Mouse (Mus musculus) frontal cortex, postnatal 14 days (tissue): ENCODE measurements around the gene Dmtf1.

ENCODE experiments used
- DNase-seq, 2 experiments: peaks; one replicate each; pipeline ENCODE4 v3.0.0; 2022; ENCODE audit warnings: low spot score in 2 of 2

Dmtf1 gene

DNA sequence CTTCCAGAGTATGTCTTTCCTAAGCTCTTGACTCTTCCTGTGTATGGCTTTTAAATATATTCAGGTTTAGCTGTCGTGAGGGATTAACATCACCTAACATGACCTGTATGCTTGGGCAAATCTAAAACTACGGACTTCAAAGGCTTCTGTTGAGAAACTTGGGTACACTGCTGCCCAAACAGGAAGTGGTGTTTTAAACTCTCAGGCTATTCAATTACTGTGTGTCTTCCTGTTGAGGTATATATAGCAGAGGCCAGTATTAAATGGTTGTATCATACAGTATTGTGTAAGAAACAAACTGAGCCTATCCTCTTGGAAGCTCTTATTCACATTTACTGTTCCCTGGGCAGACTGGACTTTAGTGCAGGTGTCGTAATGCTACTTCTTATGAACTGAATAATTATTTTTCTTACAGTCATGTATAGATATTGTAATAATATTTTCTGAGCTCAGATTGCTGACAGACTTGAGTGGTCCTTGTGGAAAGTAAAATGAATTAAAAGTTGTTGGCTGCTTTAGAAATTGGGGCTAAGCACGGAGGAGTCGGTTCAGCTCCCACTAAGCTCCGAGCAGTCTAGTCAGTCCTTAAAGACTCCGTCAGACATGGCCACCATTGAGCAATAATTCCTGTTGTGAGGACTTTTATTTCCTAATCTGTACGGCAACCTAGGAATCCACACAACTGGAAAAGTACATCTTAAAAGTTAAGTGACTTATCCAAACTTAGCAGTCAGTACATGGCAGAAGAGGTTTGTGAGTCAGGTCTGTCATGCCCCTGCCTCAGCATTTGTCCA, 54.1 kb downstream of the Dmtf1 start:
- DNase-seq, result no peak

DNA sequence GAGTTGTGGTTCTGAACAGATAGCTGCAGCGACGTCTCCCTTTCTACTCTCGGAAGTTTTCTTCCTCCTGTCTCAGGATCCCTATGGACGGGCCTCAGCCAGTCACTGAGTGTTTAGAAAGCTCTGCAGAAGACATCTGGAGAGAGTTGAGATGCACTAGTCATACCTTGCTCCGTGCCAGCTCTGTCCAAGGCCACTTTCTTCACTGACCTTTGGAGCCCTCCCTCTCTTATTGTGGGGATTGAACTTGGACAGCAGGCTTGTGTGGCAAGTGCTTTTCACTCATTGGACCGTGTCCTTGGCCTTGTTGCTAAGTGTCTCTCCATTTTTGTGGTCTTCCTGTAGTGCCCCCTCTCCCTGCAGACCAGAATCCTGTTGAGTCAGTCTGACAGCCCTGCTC, 54.8 kb downstream of the Dmtf1 start:
- no peak for DNase-seq

DNA sequence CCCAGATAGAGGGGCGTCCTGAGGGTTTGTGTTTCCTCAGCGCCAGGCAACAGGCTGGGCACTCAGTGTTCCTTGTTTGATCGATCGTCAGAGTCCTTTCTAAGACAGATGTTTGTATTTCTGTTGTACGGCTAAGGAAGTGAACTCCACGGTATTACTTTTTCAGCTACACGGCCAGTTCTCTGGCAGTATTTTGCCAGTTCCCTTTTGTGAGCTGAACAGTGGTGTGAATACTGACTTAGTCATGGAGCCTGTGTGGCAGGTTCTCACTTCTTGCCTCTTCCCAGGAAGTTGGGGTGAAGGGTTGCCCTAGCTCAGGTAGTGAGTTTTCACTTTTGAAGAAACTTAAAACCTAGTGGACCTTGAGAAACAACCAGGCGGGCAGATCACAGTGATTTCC, 57.6 kb downstream of the Dmtf1 start:
- DNase-seq, result no peak

DNA sequence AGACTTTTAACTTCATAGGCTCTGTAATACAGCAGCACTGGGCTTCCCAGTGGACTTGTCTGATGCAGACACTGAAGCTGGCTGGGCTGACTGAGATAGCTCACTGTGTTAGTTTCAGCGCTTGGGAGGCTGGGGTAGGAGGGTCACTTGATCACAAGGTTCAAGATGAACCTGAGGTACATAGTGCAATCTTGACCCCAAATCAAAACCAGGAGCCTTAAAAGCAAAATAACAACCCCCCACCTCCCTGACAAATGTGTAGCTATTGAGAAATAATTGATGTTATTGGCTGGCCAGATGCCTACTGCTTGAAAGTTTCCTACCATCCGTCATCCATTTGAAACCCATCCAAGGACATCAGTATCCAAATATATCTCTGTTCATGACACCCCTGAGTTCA, 58.9 kb downstream of the Dmtf1 start:
- DNase-seq, result no peak

GRCm38 (mm10) chr5:9100849-9101801, 60.5 kb downstream of the Dmtf1 start:
- no peak for DNase-seq

- DNase-seq, result peak; percentile 71 to 81
Measured at GRCm38 (mm10) chr5:9100207-9100848, 61.2 kb downstream of the Dmtf1 start, which contains the start of gene Tmem243. Tmem243 (plus strand) TSS chr5:9100668.

DNA sequence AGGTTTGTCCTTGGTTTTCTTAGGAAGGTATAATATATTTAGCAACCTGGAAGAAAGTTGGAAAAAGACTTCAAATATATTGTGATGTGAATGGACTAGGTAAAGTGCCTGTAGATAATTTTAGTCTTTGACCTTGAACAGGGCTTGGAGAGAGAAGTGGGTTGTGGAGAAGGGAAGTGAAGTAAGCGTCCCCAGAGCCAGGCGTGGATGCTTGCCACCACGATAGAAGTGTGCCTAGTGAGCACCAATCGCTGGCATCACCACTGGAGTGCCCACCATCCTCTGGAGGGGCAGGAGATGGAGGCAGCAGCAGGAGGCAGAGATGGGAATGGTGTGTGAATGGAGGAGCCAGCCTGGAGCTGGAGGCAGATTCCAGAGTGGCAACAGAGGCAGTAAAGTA, 68.1 kb downstream of the Dmtf1 start:
- no peak for DNase-seq

GRCm38 (mm10) chr5:9092716-9093115, 68.9 kb downstream of the Dmtf1 start:
- no peak for DNase-seq

DNA sequence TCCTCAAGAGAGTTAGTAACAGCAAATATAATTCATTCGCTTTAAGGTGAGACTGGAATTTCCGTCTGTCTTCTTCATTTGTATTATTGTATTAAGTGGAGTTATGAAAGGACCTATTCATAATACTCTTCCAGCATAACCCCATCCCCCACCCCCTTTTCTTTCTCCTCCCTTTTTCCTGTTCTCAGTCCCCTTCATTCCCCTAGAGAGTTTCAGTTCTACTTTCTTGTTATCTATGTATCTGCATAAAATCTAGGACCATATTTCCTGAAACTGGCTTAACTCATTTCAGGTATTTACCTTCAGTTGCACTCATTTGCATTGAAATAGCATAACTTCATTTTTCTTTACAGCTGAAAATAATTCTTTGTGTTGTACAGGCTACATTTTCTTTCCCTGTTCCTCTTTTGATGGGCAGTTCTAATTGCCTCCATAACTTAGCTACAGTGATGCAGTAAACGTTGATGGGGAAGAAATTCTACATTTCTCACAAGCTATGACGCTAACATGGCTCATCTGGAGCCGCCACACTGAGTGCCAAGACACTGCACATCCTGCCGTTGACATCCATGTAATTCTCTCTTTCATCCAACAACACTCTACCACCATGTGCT, 71.0 kb downstream of the Dmtf1 start:
- no peak for DNase-seq

DNA sequence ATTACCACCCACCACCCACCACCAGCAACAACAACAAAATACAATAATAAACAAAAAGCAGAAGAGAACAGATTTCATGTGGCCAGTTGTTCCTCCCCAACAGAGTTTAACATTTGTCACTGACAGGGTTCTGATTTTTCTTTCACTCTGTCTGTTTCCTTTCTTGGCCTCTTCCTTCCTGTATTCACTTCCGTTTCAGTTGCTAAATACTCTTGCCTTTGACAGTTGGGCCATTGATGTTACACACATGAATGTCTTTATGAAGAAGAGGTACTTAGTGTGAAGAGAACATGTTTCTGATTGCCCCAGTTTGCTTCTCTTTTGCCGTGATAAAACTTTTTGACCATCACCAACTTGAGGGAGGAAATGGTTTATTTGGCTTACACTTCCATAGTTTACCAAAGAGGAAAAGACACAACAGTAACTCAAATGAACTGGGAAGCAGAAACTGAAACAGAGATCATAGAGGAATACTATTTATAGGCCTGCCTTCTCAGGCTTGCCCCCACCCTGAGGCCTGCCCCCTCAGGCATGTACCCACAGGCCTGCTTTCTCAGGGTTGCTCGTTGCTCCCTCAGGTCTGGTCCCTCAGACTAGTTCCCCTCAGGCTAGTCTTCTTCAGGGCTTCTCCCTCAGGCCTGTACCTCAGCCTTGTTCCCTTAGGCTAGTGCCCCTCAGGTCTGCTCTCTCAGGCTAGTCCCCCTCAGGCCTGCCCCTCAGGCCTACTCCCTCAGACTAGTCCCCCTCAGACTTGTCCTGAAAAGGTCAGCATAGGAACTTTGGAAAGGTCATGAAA, 74.5 kb downstream of the Dmtf1 start:
- no peak for DNase-seq

DNA sequence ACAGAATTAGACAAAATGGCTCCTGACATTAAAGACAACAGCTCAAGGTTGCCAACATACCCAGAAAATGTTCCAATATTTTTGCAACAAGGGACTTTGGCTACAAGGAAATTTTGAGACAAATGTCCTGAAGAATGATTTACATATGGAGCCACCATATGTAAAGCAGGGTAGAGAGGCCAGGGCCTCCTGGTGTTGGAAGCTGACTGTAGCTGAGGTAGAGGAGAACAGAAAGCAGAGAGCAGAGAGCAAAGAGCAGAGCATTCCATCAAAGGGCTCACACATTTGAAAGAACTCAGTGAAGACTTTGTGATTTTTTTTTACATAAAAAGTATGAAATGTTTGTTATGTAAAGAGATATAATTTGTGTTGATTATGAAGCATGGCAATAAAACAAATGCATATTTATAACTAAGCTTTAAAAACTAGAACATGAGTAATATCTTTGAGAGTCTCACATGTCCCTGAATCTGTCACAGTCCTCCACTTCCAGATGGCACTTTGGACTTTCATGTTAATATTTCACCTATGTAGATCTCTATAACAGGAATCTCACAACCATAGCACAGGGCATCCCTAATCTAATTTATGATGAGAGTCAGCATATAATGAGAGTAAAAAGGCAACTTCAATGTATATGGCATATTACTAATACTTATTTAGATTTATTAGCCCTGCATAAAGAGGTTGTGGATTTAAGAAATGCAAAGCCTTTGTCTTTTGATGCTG, 81.6 kb downstream of the Dmtf1 start:
- no peak for DNase-seq

DNA sequence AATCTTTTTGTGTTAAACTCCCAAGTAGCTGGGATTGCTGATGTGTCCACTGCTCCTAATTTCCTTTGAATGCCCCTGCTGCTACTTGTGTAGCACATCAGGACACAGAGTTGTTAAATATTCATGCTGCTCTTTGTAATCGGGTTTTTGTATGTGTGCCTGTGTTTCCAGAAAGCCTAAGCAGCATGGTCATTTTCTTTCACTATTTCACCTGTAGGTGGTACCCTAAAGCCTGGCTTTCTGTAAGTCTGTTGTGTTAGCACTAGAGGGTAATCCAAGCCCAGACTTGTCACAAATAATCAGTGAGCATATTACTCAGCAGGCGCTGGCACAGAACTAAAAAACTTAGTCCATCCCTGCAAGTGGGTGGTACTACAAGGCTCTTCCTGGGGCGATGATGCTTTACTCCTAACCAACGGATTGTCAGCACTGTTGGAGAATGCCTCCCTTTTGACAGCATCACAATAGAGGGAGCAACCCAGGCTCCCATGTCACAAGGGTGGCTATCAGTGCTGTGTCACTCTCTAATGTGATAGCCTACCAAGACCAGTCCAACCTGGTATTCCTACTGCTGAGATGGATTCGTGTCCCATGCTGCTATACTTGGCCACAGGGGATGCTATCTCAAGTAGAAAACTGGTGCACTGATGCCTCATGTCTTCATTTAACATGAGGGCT, 88.3 kb downstream of the Dmtf1 start:
- no peak for DNase-seq

DNA sequence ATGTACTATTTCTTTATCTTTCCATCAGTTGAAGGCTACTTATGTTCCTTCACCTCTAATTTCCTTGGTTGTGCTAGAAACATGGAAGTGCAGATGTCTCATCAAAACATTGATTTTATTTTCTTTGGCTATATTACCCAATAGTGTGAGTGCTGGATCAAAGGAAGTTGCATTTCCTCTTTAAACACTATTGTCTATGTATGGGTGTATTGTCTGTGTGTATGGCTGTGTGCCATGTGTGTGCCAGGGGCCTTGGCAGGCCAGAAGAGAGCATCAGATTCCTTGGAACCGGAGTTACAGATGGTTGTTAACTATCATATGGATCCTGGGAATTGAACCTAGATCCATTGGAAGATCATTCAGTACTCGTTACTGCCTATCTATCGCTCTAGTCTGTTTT, 90.2 kb downstream of the Dmtf1 start:
- no peak for DNase-seq

- no peak for DNase-seq
Measured at GRCm38 (mm10) chr5:9069599-9070209, 91.9 kb downstream of the Dmtf1 start.

DNA sequence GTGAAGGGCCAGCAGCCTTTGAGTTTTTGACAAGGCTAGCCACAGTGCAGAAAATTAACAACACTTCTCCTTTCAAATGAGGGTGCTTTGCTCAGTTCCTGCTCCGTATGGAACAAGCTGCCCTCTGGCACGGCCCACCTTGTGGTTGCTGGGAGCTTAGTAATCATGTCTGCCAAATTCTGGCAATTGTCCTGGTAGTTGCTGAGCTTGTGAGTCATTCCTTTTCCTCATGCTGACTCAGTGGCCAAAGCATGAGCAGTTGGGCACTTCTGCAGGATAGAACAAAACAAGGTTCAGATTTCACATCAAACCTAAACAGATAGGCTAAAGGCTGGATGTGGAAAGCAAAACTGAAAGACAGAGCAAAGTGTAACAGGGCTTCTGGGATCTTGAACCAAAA, 92.7 kb downstream of the Dmtf1 start:
- DNase-seq, result peak; percentile 11 to 13
